Comparison of ENCODE assay signal across 8 mouse cellular contexts in genomic region chr1:184447911-184448310, GRCm38 (mm10).
DNase-seq lines count a peak whose midpoint lies in the region; ATAC-seq and TF ChIP-seq lines count a peak whose summit lies in the region.

No protein-coding gene starts in this region.

- H3K9me3 ChIP-seq in forebrain, postnatal 0 days (ENCODE audit: low read length): no peaks in the 10 kb centered on the region
- H3K9me3 ChIP-seq in forebrain, embryonic 12.5 days: no peaks in the 10 kb centered on the region

- H3K36me3 ChIP-seq in forebrain, postnatal 0 days (ENCODE audit: insufficient read depth): no peaks in the 10 kb centered on the region
- H3K36me3 ChIP-seq in forebrain, embryonic 12.5 days (replicated peaks): no peaks in the 10 kb centered on the region

- peaks cover 5% of the 10 kb centered on the region; the same call in 1 of the 2 replicates for H3K4me1 ChIP-seq in forebrain, postnatal 0 days (ENCODE audit: insufficient read depth)
- no peaks in the 10 kb centered on the region for H3K4me1 ChIP-seq in forebrain, embryonic 12.5 days

- H3K9ac ChIP-seq in forebrain, postnatal 0 days: no peak overlapping the region
- no peak overlapping the region for H3K9ac ChIP-seq in forebrain, embryonic 12.5 days

- H3K4me2 ChIP-seq in forebrain, postnatal 0 days (ENCODE audit: low read depth): no peak overlapping the region
- no peak overlapping the region for H3K4me2 ChIP-seq in forebrain, embryonic 12.5 days

- peak; percentile 28 for DNase-seq in forebrain, postnatal 0 days
- DNase-seq in T-cell, adult 2 months (ENCODE audit: low spot score): peak; percentile 41
- peak; percentile 61 to 75 for DNase-seq in cerebellum, postnatal 25 days
- peak; percentile 73 to 84 for DNase-seq in gastrocnemius, postnatal 4 days (ENCODE audit: low spot score in 2 of 2)
- peak; percentile 48 to 69 for DNase-seq in layer of hippocampus, postnatal 36 days
- DNase-seq in spleen, postnatal 4 days (ENCODE audit: low spot score in 2 of 2): peak; percentile 71 to 89

- no peak overlapping the region for H3K27ac ChIP-seq in forebrain, postnatal 0 days (ENCODE audit: low read depth, low read length)
- H3K27ac ChIP-seq in forebrain, embryonic 12.5 days: no peak overlapping the region

- ATAC-seq in forebrain, postnatal 0 days: no peak
- no peak for ATAC-seq in forebrain, embryonic 12.5 days (ENCODE audit: low FRiP score)
- ATAC-seq in megakaryocyte progenitor cell, adult 5-6 weeks (replicated peaks; ENCODE audit: poor library complexity): peak; percentile 78

- H3K4me3 ChIP-seq in forebrain, postnatal 0 days (ENCODE audit: low read depth, low read length): no peak overlapping the region
- no peak overlapping the region for H3K4me3 ChIP-seq in forebrain, embryonic 12.5 days (replicated peaks)

- 50% methylated on average over 7 of the region's 7 CpGs for WGBS in forebrain, postnatal 0 days
- WGBS in forebrain, embryonic 12.5 days: 56% methylated on average over 7 of the region's 7 CpGs

- H3K27me3 ChIP-seq in forebrain, postnatal 0 days (ENCODE audit: insufficient read depth, low read length): no peaks in the 10 kb centered on the region
- peaks cover 13% of the 10 kb centered on the region; the same call in 1 of the 2 replicates for H3K27me3 ChIP-seq in forebrain, embryonic 12.5 days

- peak; percentile 62 for TF ChIP-seq CTCF in forebrain, postnatal 0 days (IDR thresholded peaks at IDR 0.05; ENCODE audit: low read depth)

Comparison
In these comparisons a context has a peak if more than half of its experiments do, and no peak if none do; other contexts are left out.
1. DNase-seq: peak in every context shown above with its lines; median percentile 80 in spleen, postnatal 4 days; 78 in gastrocnemius, postnatal 4 days; 68 in cerebellum, postnatal 25 days; 58 in layer of hippocampus, postnatal 36 days; 41 in T-cell, adult 2 months; 28 in forebrain, postnatal 0 days.